Mouse (Mus musculus) thymus, adult 18-20 months (tissue): ENCODE data around the gene Smg6.
A peak's percentile ranks its signal among the peaks of the same experiment; 100 is the strongest.

Experiments used
- DNase-seq, 2 experiments: peaks; one replicate each; pipeline ENCODE4 v3.0.0; 2022; ENCODE audit warnings: mixed read lengths in 2 of 2

The Smg6 gene

GRCm38 (mm10) chr11:74929111-74929510 is 3.5 kb downstream of the Smg6 start:
- no peak for DNase-seq

GRCm38 (mm10) chr11:74930391-74930790 is 4.8 kb downstream of the Smg6 start:
- DNase-seq: no peak

- DNase-seq: no peak
Observed at GRCm38 (mm10) chr11:74946348-74946747, 20.7 kb downstream of the Smg6 start.

- no peak for DNase-seq
Observed at GRCm38 (mm10) chr11:74954901-74955300, 29.3 kb downstream of the Smg6 start.

- DNase-seq: no peak
Observed at GRCm38 (mm10) chr11:74956006-74956405, 30.4 kb downstream of the Smg6 start.

GRCm38 (mm10) chr11:74957600-74957999 is 32.0 kb downstream of the Smg6 start:
- DNase-seq: no peak

GRCm38 (mm10) chr11:74959501-74959900 is 33.9 kb downstream of the Smg6 start:
- no peak for DNase-seq

- DNase-seq: no peak
Observed at GRCm38 (mm10) chr11:74960031-74960551, 34.5 kb downstream of the Smg6 start.

GRCm38 (mm10) chr11:74961953-74962352 is 36.3 kb downstream of the Smg6 start:
- DNase-seq: no peak

GRCm38 (mm10) chr11:74962846-74963407 is 37.3 kb downstream of the Smg6 start:
- DNase-seq: no peak

- no peak for DNase-seq
Observed at GRCm38 (mm10) chr11:74965516-74965915, 39.9 kb downstream of the Smg6 start.

- DNase-seq: no peak
Observed at GRCm38 (mm10) chr11:74973290-74974157, 47.9 kb downstream of the Smg6 start.

- no peak for DNase-seq
Observed at GRCm38 (mm10) chr11:74974615-74975014, 49.0 kb downstream of the Smg6 start.

- DNase-seq: no peak
Observed at GRCm38 (mm10) chr11:74976835-74977687, 51.4 kb downstream of the Smg6 start.

GRCm38 (mm10) chr11:74981464-74981863 is 55.8 kb downstream of the Smg6 start:
- DNase-seq: peak; percentile 45 to 53

GRCm38 (mm10) chr11:74982241-74982640 is 56.6 kb downstream of the Smg6 start:
- no peak for DNase-seq

- no peak for DNase-seq
Observed at GRCm38 (mm10) chr11:74988162-74988561, 62.5 kb downstream of the Smg6 start.

GRCm38 (mm10) chr11:74989047-74989446 is 63.4 kb downstream of the Smg6 start:
- DNase-seq: no peak

GRCm38 (mm10) chr11:74990501-74990900 is 64.9 kb downstream of the Smg6 start:
- DNase-seq: no peak

- DNase-seq: no peak
Observed at GRCm38 (mm10) chr11:74991290-74991689, 65.7 kb downstream of the Smg6 start.

GRCm38 (mm10) chr11:74992427-74992987 is 66.9 kb downstream of the Smg6 start:
- no peak for DNase-seq

- DNase-seq: no peak
Observed at GRCm38 (mm10) chr11:74994141-74994540, 68.5 kb downstream of the Smg6 start.

GRCm38 (mm10) chr11:74994856-74995255 is 69.2 kb downstream of the Smg6 start:
- DNase-seq: no peak
